In the genomic region with DNA sequence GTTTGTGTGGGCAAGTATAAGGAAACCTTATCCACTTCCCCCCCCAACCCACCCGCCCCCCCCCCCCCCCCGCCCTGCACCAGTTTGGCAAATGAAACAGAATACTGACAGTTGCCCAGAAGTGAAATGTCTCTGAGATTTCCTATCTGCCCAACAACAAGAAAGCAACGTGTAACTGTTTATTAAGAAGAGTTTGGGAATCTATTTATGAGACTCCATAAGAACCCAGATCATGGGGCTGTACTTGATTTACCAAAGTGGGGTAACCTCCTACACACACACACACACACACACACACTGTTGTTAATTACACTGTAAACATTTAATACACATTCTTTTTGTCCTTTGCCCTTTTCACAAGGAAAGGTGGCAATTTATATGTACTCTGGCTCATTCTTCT, we compare ENCODE assay signal across 16 mouse cellular contexts.
DNase-seq lines count a peak whose midpoint lies in the region; ATAC-seq lines count a peak whose summit lies in the region.
"Had no signal": no experiment of that assay in that cellular context is flagged by ENCODE, and none has a peak within 500 bp of the region (broad histone marks: within the 10 kb centered on the region; RNA-seq: fewer than 3 reads in every experiment).

No protein-coding gene starts in this region.

- H3K9me3 ChIP-seq in forebrain, embryonic 10.5 days = no peaks in the 10 kb centered on the region
- no peaks in the 10 kb centered on the region for H3K9me3 ChIP-seq in forebrain, embryonic 14.5 days (replicated peaks; ENCODE audit: control insufficient read depth, low read length)
- H3K9me3 ChIP-seq in hindbrain, embryonic 15.5 days = no peaks in the 10 kb centered on the region
- H3K9me3 ChIP-seq in midbrain, embryonic 16.5 days (replicated peaks; ENCODE audit: control insufficient read depth, low read length, poor library complexity, severe bottlenecking) = no peaks in the 10 kb centered on the region
- no peaks in the 10 kb centered on the region for H3K9me3 ChIP-seq in intestine, embryonic 16.5 days (ENCODE audit: control insufficient read depth, low read length)
- no peaks in the 10 kb centered on the region for H3K9me3 ChIP-seq in liver, embryonic 12.5 days (replicated peaks)
- H3K9me3 ChIP-seq: G1E; heart, embryonic 10.5 days; lung, embryonic 15.5 days had no signal

- H3K9ac ChIP-seq in forebrain, embryonic 14.5 days (ENCODE audit: low read length) = peak overlapping the region; percentile 13; the same call in 1 of the 2 replicates
- H3K9ac ChIP-seq in hindbrain, embryonic 15.5 days = no peak overlapping the region
- no peak overlapping the region for H3K9ac ChIP-seq in midbrain, embryonic 16.5 days (ENCODE audit: low read depth, low read length)
- H3K9ac ChIP-seq in intestine, embryonic 16.5 days (ENCODE audit: low read depth, low read length) = no peak overlapping the region
- H3K9ac ChIP-seq in liver, embryonic 12.5 days = no peak overlapping the region
- H3K9ac ChIP-seq: lung, embryonic 15.5 days had no signal

- H3K27me3 ChIP-seq in forebrain, embryonic 10.5 days (ENCODE audit: poor library complexity, severe bottlenecking) = no peaks in the 10 kb centered on the region
- no peaks in the 10 kb centered on the region for H3K27me3 ChIP-seq in forebrain, embryonic 14.5 days (replicated peaks; ENCODE audit: control insufficient read depth, insufficient read depth, low read length)
- no peaks in the 10 kb centered on the region for H3K27me3 ChIP-seq in hindbrain, embryonic 15.5 days
- no peaks in the 10 kb centered on the region for H3K27me3 ChIP-seq in midbrain, embryonic 16.5 days (ENCODE audit: control insufficient read depth, insufficient read depth, low read depth, low read length)
- peaks cover 3% of the 10 kb centered on the region; the same call in 1 of the 2 replicates for H3K27me3 ChIP-seq in intestine, embryonic 16.5 days (replicated peaks; ENCODE audit: control insufficient read depth, insufficient read depth, low read length)
- peaks cover 12% of the 10 kb centered on the region; the same call in 1 of the 2 replicates for H3K27me3 ChIP-seq in liver, embryonic 12.5 days (replicated peaks)

- 64% methylated on average over 3 of the region's 3 CpGs for WGBS in forebrain, embryonic 10.5 days
- WGBS in forebrain, embryonic 14.5 days = 14% methylated on average over 2 of the region's 3 CpGs
- WGBS in hindbrain, embryonic 15.5 days = 24% methylated on average over 3 of the region's 3 CpGs
- WGBS in midbrain, embryonic 16.5 days = 38% methylated on average over 3 of the region's 3 CpGs
- WGBS in intestine, embryonic 16.5 days = 47% methylated on average over 3 of the region's 3 CpGs
- WGBS in liver, embryonic 12.5 days (ENCODE audit: insufficient replicate concordance) = 33% methylated on average over 3 of the region's 3 CpGs

- peak overlapping the region; percentile 40 for H3K4me2 ChIP-seq in forebrain, embryonic 14.5 days (ENCODE audit: low read length)
- H3K4me2 ChIP-seq in hindbrain, embryonic 15.5 days = peak overlapping the region; percentile 28; the same call in 1 of the 2 replicates
- no peak overlapping the region for H3K4me2 ChIP-seq in midbrain, embryonic 16.5 days (ENCODE audit: low read length)
- no peak overlapping the region for H3K4me2 ChIP-seq in intestine, embryonic 16.5 days (ENCODE audit: low read depth, low read length)
- no peak overlapping the region for H3K4me2 ChIP-seq in liver, embryonic 12.5 days
- H3K4me2 ChIP-seq: lung, embryonic 15.5 days had no signal

- DNase-seq in forebrain, embryonic 10.5 days (ENCODE audit: extremely low spot score, low spot score) = no peak
- DNase-seq in forebrain, embryonic 14.5 days (ENCODE audit: low spot score) = peak; percentile 72
- no peak for DNase-seq in ovary, postnatal 10 days (ENCODE audit: low spot score)
- DNase-seq: adrenal gland, adult 2 months; gastrocnemius, postnatal 36 days; kidney, adult 18-20 months; liver; spleen, adult 18-20 months had no signal

- H3K4me3 ChIP-seq in forebrain, embryonic 10.5 days = no peak overlapping the region
- H3K4me3 ChIP-seq in forebrain, embryonic 14.5 days (ENCODE audit: low read depth, low read length) = no peak overlapping the region
- H3K4me3 ChIP-seq in hindbrain, embryonic 15.5 days = no peak overlapping the region
- no peak overlapping the region for H3K4me3 ChIP-seq in midbrain, embryonic 16.5 days (ENCODE audit: low read depth, low read length)
- no peak overlapping the region for H3K4me3 ChIP-seq in intestine, embryonic 16.5 days (ENCODE audit: low read length)
- H3K4me3 ChIP-seq in liver, embryonic 12.5 days = no peak overlapping the region
- H3K4me3 ChIP-seq: heart, embryonic 10.5 days; lung, embryonic 15.5 days; myocyte had no signal

- peak overlapping the region; percentile 91 for H3K27ac ChIP-seq in forebrain, embryonic 10.5 days
- H3K27ac ChIP-seq in forebrain, embryonic 14.5 days (ENCODE audit: low read depth, low read length) = peak overlapping the region; percentile 92
- H3K27ac ChIP-seq in hindbrain, embryonic 15.5 days (replicated peaks) = peak overlapping the region; percentile 78
- peak overlapping the region; percentile 92 for H3K27ac ChIP-seq in midbrain, embryonic 16.5 days (ENCODE audit: low read length)
- H3K27ac ChIP-seq in intestine, embryonic 16.5 days (ENCODE audit: low read length) = no peak overlapping the region
- H3K27ac ChIP-seq in liver, embryonic 12.5 days = no peak overlapping the region
- H3K27ac ChIP-seq: heart, embryonic 10.5 days; lung, embryonic 15.5 days had no signal

- no peaks in the 10 kb centered on the region for H3K36me3 ChIP-seq in forebrain, embryonic 10.5 days (replicated peaks)
- H3K36me3 ChIP-seq in forebrain, embryonic 14.5 days (ENCODE audit: control insufficient read depth, insufficient read depth, low read length) = no peaks in the 10 kb centered on the region
- H3K36me3 ChIP-seq in hindbrain, embryonic 15.5 days = no peaks in the 10 kb centered on the region
- H3K36me3 ChIP-seq in midbrain, embryonic 16.5 days (ENCODE audit: control insufficient read depth, insufficient read depth, low read length) = no peaks in the 10 kb centered on the region
- H3K36me3 ChIP-seq in intestine, embryonic 16.5 days (ENCODE audit: control insufficient read depth, insufficient read depth, low read length) = no peaks in the 10 kb centered on the region
- no peaks in the 10 kb centered on the region for H3K36me3 ChIP-seq in liver, embryonic 12.5 days
- H3K36me3 ChIP-seq: G1E; heart, embryonic 10.5 days; lung, embryonic 15.5 days had no signal

- no peak for ATAC-seq in forebrain, embryonic 14.5 days
- no peak for ATAC-seq in hindbrain, embryonic 15.5 days (ENCODE audit: low FRiP score, low read depth)
- no peak for ATAC-seq in midbrain, embryonic 16.5 days
- no peak for ATAC-seq in intestine, embryonic 16.5 days
- no peak for ATAC-seq in liver, embryonic 12.5 days

- peaks cover 65% of the 10 kb centered on the region for H3K4me1 ChIP-seq in forebrain, embryonic 10.5 days
- peaks cover 48% of the 10 kb centered on the region for H3K4me1 ChIP-seq in forebrain, embryonic 14.5 days (ENCODE audit: control insufficient read depth, insufficient read depth, low read length)
- peaks cover 35% of the 10 kb centered on the region for H3K4me1 ChIP-seq in hindbrain, embryonic 15.5 days (replicated peaks)
- H3K4me1 ChIP-seq in midbrain, embryonic 16.5 days (ENCODE audit: control insufficient read depth, insufficient read depth, low read length) = peaks cover 24% of the 10 kb centered on the region
- no peaks in the 10 kb centered on the region for H3K4me1 ChIP-seq in intestine, embryonic 16.5 days (ENCODE audit: control insufficient read depth, insufficient read depth, low read length)
- H3K4me1 ChIP-seq in liver, embryonic 12.5 days = no peaks in the 10 kb centered on the region
- H3K4me1 ChIP-seq: heart, embryonic 10.5 days; lung, embryonic 15.5 days had no signal

Comparison
In these comparisons a context has a peak if more than half of its experiments do, and no peak if none do; other contexts are left out.
1. H3K27ac ChIP-seq: peak in forebrain, embryonic 10.5 days (single experiment), forebrain, embryonic 14.5 days (single experiment), hindbrain, embryonic 15.5 days (single experiment) and midbrain, embryonic 16.5 days (single experiment); none in intestine, embryonic 16.5 days (single experiment) and liver, embryonic 12.5 days (single experiment).
2. H3K4me2 ChIP-seq: peak in forebrain, embryonic 14.5 days (single experiment) and hindbrain, embryonic 15.5 days (single experiment); none in midbrain, embryonic 16.5 days (single experiment), intestine, embryonic 16.5 days (single experiment) and liver, embryonic 12.5 days (single experiment).